Mouse (Mus musculus) forelimb bud, embryonic 11.5 days (tissue): Measurements from ENCODE around the gene Uxs1.

Experiments used
- DNase-seq: peaks from one replicate; pipeline ENCODE4 v3.0.0-alpha.2; 2012; ENCODE audit warnings: low read depth, low spot score

Gene Uxs1

DNA sequence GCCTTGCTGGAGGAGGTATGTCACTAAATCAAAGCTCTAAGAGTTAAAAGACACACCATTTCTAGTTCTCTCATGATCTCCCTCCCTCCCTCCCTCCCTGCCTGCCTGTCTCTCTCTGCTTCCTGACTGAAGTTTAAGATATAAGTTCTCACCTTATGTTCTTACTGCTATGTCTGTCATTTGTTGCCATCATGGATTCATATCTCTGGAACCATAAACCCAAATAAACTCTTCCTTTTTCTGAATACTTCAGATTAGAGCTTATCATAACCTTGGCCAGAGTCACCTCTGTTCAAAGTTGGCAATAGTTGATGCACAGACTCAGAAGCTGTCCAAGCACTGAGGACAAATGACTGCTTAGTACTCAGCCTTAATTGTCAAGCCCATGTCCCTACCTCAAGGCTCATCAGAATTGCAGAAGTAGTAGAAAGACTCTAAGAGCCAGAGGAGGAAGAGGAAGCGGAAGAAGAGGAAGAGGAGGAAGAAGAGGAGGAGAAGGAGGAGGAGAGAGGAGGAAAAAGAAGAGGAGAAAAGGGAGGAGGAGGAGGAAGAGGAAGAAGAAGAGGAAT is 23.6 kb downstream of the Uxs1 start:
- no peak for DNase-seq

DNA sequence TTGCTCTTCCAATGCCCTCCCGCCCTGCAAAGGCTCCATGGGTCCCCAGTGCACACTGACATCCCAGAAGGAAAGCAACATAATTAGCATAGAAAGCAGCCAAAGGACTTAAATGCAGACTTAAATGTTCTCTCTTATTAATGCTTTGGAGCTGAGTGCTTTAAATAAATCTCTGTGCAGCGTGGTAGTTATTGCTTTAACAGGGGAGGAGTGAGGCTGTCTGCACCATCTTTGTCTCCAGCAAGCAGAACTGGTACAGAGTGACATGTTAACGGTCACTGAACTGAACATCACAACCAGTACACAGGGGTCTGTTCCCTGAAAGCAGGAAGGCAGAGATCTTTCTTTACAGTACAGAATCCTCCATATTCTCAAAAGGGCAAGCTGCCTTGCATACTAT is 29.6 kb downstream of the Uxs1 start:
- no peak for DNase-seq

- no peak for DNase-seq
Observed at GRCm38 (mm10) chr1:43789765-43790164, 37.8 kb downstream of the Uxs1 start.

GRCm38 (mm10) chr1:43786711-43787110 is 40.9 kb downstream of the Uxs1 start:
- no peak for DNase-seq

DNA sequence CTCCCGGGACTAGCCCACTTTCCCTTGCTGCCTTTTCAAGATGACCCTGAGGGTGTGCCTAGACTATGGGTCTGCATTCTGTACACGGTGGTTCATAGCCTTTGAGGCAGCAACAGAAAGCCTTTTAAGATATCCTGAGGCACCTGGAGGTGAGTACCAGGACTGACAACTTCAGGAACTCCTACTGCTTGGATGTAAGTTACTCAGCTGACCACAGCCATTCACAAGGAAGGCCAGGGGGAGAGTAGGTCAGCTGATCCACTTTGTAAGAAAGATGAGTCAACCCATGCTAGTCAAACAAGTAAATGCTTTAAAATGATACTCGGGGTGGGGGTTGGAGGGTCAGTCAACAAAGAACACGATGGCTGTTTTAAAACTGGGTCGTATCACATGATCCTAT is 42.3 kb downstream of the Uxs1 start:
- DNase-seq, result no peak

DNA sequence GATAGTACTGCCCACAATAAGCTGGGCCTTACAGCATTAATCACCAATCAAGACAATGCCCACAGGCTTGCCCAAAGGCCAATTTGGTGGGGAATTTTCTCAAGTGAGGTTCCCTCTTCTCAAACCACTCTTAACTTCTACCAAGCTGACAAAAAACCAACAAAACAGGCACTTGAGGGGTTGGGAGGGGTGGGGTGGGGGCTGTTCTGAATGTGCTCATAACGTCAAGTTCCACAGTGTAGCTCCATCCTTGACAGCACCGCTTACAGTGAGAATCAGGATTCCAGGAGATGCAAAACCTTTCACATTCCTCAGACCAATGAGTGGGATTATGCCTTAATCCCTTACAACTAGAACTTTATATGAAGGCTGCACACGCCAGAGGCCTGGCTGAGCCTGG is 44.4 kb downstream of the Uxs1 start:
- no peak for DNase-seq

- no peak for DNase-seq
Observed at GRCm38 (mm10) chr1:43782680-43783079, 44.9 kb downstream of the Uxs1 start.

- DNase-seq, result no peak
Observed at GRCm38 (mm10) chr1:43781672-43782071, 45.9 kb downstream of the Uxs1 start.

GRCm38 (mm10) chr1:43781195-43781594 is 46.4 kb downstream of the Uxs1 start:
- no peak for DNase-seq

DNA sequence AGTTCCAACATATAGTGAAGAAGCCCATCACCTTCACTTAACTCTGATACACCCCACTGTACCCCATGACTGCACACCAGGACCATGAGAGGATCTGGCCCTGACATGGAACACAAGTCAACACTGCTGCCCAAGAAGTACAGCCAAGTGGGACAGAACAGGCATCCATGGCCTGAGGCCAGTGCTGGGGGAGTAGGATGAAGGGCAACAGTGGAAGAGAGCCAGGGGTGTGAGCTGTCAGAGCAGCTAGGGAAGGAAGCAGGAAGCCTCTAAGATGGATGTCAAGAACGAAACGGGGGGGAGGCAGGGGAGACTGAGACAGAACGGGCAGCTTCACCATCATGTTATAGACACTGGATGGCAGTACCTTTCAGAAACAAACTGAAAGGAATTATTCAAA is 51.5 kb downstream of the Uxs1 start:
- no peak for DNase-seq

- DNase-seq, result no peak
Observed at GRCm38 (mm10) chr1:43774126-43774525, 53.5 kb downstream of the Uxs1 start.

- DNase-seq, result no peak
Observed at GRCm38 (mm10) chr1:43772694-43773093, 54.9 kb downstream of the Uxs1 start.

DNA sequence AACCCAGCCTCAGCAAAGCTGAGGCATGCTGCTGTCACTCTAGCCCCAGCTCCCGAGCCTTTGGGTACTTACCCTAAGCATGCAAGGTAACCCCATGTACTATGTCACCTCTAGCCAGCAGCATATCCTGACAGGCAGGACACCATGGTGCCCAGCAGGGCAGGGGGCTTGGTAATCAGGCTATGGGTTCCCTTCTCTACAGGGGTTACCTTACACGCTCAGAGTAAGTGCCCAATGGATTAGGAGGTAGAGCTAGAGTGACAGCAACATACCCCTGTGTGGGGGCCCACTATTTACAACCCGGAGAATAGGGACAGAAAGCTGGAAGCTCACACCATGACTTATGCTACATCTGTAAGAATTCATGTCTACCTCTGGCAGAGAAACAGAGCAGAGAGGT is 57.6 kb downstream of the Uxs1 start:
- no peak for DNase-seq

- DNase-seq, result no peak
Observed at GRCm38 (mm10) chr1:43769348-43769747, 58.3 kb downstream of the Uxs1 start.

DNA sequence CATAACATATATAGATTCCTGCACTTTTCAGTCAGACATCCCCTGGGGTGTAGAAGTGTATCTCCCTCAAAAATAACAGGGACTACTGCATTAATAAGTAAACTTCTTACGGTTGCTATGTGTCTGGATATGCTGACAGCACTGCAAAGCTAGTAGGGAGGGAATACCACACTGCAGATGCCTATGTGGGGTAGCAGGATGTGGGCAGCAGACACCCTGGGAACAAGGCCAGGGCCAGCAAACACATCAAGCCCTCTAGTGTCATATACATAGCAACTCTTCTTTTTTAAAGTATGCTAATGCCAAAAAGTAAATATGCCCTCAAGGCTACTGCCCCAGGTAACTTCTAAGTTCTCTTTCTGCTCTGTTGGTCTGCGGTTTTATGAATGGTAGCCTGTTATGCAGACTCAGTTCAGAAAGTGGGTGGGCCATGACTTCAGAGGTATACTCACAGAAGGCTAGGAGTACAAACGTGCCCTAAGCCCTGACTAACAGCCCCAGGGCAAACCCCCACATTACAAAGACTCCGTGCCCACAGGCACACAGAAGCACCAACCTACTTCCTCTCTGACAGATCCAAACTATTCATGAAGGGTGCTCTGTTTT is 59.1 kb downstream of the Uxs1 start:
- no peak for DNase-seq

GRCm38 (mm10) chr1:43766328-43766727 is 61.3 kb downstream of the Uxs1 start:
- DNase-seq, result no peak

DNA sequence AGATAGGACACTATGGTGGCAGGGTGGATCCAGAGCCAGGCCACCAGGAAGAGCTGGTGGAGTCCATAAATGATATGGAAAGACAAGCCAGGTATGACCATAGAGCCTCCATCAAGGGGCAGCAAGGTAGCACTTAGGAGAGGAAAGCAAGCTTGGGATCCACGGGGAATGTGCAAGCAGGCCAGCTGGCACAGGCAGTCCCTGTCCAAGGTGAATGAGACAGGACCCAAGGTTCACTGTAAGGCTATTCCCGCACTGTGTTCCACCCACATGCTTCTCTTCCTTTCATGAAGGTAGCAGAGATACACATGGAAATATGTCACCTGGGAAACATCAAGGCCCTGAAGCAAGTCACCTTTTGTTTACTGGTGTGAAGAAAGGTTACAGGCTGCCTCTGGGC is 63.1 kb downstream of the Uxs1 start:
- DNase-seq, result no peak

DNA sequence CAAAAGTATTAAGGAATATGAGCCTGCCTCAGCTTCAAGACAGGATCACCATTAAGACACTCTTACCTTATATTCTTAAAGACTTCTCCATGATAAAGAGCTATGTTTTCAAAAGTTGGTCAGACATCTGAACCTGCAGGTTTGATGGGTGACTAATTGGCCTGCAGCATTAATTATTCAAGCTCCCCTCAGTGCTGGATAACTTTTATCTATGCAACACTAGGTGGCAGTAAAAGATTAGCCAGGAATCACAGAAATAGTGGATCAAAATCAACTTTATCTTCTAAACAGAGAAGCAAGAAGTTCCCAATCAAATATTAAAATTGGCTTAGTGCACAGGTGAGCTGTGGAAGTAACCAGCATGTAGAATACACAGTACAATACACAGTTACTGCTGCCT is 67.5 kb downstream of the Uxs1 start:
- DNase-seq, result no peak

DNA sequence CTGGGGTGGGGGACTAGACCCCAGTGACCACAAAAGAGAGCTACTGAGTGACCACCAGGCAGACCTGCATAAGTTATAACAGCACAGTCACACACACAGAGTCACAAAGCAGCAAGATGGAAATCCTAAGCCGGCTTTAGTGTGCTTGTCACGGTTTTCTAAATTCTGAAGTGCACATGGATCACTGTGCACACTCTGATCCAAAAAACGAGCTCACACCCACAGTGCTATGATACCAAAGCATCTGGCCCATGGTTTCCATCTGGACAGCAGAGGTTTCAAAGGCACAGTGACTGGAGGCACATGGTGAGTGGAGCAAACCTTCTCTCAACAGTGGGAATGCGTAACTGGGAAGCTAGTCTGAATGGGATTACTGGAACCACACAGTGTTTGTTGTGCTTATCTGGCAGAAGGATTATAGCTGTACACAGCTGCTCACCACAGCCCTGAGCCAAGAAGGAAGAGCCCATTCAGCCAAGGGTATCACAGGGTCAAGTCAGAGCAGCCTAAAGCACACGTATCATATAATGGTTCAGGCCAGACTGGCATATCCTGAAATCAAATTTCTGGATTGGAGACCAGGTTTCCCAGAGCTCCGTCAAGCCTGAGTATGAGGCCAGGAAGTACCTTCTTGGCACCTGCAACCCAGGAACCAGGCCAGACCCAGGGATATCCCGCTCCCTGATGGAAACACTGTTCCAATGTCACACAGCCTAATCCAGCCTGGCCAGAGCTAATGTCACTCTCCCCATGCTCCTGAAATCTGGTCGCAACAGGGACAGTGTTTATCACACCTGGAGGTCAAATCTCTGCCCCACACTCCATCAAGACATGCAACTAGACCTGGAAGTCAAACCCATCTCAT is 72.9 kb downstream of the Uxs1 start:
- no peak for DNase-seq

- no peak for DNase-seq
Observed at GRCm38 (mm10) chr1:43738519-43738894, 89.1 kb downstream of the Uxs1 start.

GRCm38 (mm10) chr1:43737812-43738518 is 89.6 kb downstream of the Uxs1 start:
- peak; percentile 74 for DNase-seq

- no peak for DNase-seq
Observed at GRCm38 (mm10) chr1:43732657-43733056, 94.9 kb downstream of the Uxs1 start.
